Mouse (Mus musculus) spleen, adult 2 months (tissue): ENCODE measurements around the gene Actr3. TPM values are rescaled to one million over a fixed set of nuclear protein-coding genes. Genes with fewer than 3 reads are reported as not detected.

Experiments used
- DNase-seq, 2 experiments: peaks; one replicate each; pipeline versions ENCODE4 v3.0.0 to v3.0.0-alpha.2; 2012 to 2021; ENCODE audit warnings: low spot score in 2 of 2, low read depth in 1 of 2
- H3K27ac ChIP-seq: fragments of 200-500 bp; 2 replicates; pipeline ENCODE4 v1.5.1; 2012; ENCODE audit warnings: low read length, inconsistent platforms; ENCODE audit not compliant: insufficient read depth
- H3K27me3 ChIP-seq: fragments of 200-500 bp; 2 replicates; pipeline ENCODE4 v1.6.1; 2012; ENCODE audit warnings: mild to moderate bottlenecking, moderate library complexity, low read length, inconsistent platforms; ENCODE audit not compliant: control insufficient read depth, insufficient read depth
- H3K36me3 ChIP-seq: fragments of 200-500 bp; 2 replicates; pipeline ENCODE4 v1.6.1; 2012; ENCODE audit warnings: mild to moderate bottlenecking, low read length, inconsistent platforms; ENCODE audit not compliant: control insufficient read depth, insufficient read depth
- H3K4me1 ChIP-seq: fragments of 200-500 bp; 2 replicates; pipeline ENCODE4 v1.6.1; 2011; ENCODE audit warnings: inconsistent platforms; ENCODE audit not compliant: control insufficient read depth, insufficient read depth, insufficient read length
- H3K4me3 ChIP-seq: fragments of 200-500 bp; 2 replicates; pipeline ENCODE4 v1.5.1; 2011; ENCODE audit warnings: mild to moderate bottlenecking, inconsistent platforms; ENCODE audit not compliant: insufficient read depth, insufficient read length; ENCODE audit errors: extremely low read depth
- CTCF ChIP-seq: fragments of 200-500 bp; IDR thresholded peaks from 2 replicates; pipeline ENCODE4 v1.5.1; 2011; ENCODE audit warnings: mild to moderate bottlenecking, inconsistent platforms; ENCODE audit not compliant: insufficient read depth, insufficient read length, insufficient replicate concordance; ENCODE audit errors: extremely low read depth
- POLR2A ChIP-seq: fragments of 200-500 bp; IDR thresholded peaks from 2 replicates; pipeline ENCODE4 v1.6.1; 2011; ENCODE audit warnings: low read depth, low read length, inconsistent platforms
- WGBS: fragments of 180-500 bp; shearing (Covaris S2); methylation state at CpG from one replicate; pipeline ENCODE4 v1.1.7; 2018; 5-methylcytosine and 5-hydroxymethylcytosine counted together
- polyA plus RNA-seq: library from polyadenylated mRNA; depleted of rRNA; stranded (reverse); fragments of >200 nt; gene quantifications from 2 replicates; pipeline ENCODE4 v1.2.3, GENCODE M21; 2012; rRNA removed

Actr3 gene
- polyA plus RNA-seq, 1 experiment, result 89.6 TPM

- no peak for DNase-seq
- H3K4me3 ChIP-seq, result no peak overlapping the region
- H3K27ac ChIP-seq, result no peak overlapping the region
- no peaks in the 10 kb centered on the region for H3K27me3 ChIP-seq
- H3K4me1 ChIP-seq, result no peaks in the 10 kb centered on the region
- no peak for TF ChIP-seq POLR2A
- no peak for TF ChIP-seq CTCF
- WGBS, result 89% methylated on average over 4 of the region's 4 CpGs
- no peaks in the 10 kb centered on the region for H3K36me3 ChIP-seq
These were observed 84.0 kb downstream of the Actr3 start for GRCm38 (mm10) chr1:125351416-125352037.

DNA sequence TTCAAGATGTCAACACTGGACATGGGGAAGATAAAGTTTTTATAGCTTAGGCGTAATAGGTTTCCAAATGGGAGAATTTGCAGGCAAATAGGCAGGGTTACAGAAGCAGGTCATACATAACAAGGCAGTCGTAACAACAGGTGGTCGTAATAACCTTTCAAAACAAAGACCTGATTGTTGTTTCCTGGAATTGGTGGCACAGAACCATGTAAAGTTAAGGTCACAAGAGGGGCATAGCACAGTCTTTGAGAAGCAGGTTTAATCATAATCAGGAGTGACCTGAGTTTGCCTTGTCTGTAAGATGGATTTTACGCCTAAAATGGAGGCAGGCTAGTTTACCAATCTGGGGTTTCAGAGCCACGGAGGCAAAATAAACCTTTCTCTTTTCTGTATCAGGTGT is 84.7 kb downstream of the Actr3 start:
- 92% methylated on average over 5 of the region's 5 CpGs for WGBS
- H3K4me1 ChIP-seq, result no peaks in the 10 kb centered on the region
- no peak for DNase-seq
- no peaks in the 10 kb centered on the region for H3K36me3 ChIP-seq
- H3K4me3 ChIP-seq, result no peak overlapping the region
- no peaks in the 10 kb centered on the region for H3K27me3 ChIP-seq
- TF ChIP-seq CTCF, result no peak
- H3K27ac ChIP-seq, result no peak overlapping the region

DNA sequence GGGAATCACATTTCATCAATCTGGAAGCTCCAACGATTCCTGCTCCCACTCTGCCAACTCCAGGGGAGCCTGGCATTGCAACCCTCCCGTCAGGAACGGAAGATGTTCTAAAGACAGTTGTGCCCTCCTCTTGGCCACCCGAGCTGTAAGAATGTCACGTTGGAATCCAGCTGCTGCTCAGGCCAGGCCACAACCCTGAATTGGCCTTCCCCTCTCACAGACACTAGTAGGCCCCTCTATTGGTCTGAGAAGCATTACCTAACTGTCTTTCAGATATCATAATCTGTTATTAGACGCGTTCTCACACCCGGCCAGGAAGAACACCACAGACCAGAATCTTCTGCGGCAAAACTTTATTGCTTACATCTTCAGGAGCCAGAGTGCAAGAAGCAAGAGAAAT is 89.7 kb downstream of the Actr3 start:
- Histone ChIP-seq H3K27me3 (no peaks in the 10 kb centered on the region), H3K4me3 (no peak overlapping the region), H3K27ac (no peak overlapping the region), H3K36me3 (no peaks in the 10 kb centered on the region), H3K4me1 (no peaks in the 10 kb centered on the region)
- 91% methylated on average over 9 of the region's 9 CpGs for WGBS
- no peak for DNase-seq
- no peak for TF ChIP-seq CTCF
- TF ChIP-seq POLR2A, result no peak

DNA sequence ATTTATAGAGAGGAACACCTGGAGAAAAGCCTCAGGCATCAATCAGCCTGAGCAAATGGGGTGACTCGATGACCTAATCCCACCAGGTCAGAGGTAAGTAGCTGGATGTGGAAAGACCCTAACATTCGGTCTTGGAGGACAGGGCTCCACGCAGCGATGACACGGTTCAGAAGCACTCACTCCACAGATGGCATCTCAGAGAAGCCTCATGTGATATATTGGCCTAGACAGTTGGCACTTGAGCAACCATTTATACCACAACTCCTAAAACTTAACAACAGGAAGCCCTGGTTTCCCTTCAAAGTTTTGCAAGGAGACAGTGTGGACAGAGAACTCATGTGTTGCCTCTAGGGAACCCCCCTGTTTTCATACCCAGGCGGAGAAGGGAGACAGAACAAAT is 90.1 kb downstream of the Actr3 start:
- Histone ChIP-seq H3K36me3 (no peaks in the 10 kb centered on the region), H3K27me3 (no peaks in the 10 kb centered on the region), H3K4me1 (no peaks in the 10 kb centered on the region), H3K27ac (no peak overlapping the region), H3K4me3 (no peak overlapping the region)
- TF ChIP-seq POLR2A (no peak), CTCF (no peak)
- DNase-seq, result no peak
- WGBS, result 87% methylated on average over 6 of the region's 6 CpGs

GRCm38 (mm10) chr1:125343105-125343504 is 92.4 kb downstream of the Actr3 start:
- DNase-seq, result no peak

More at GRCm38 (mm10) chr1:125343105-125343504, 92.4 kb downstream of the Actr3 start:
- 75% methylated on average over 2 of the region's 2 CpGs for WGBS
- Histone ChIP-seq H3K36me3 (no peaks in the 10 kb centered on the region), H3K4me3 (no peak overlapping the region), H3K4me1 (no peaks in the 10 kb centered on the region), H3K27me3 (no peaks in the 10 kb centered on the region), H3K27ac (no peak overlapping the region)
- no peak for TF ChIP-seq POLR2A
- no peak for TF ChIP-seq CTCF

Other genes starting within 250 kb of the Actr3 start
- 3.5 and 3.8 TPM in 2 replicates for gene Slc35f5, start 124.9 kb upstream of the Actr3 start, polyA plus RNA-seq
- gene Gpr39, start 241.3 kb upstream of the Actr3 start, polyA plus RNA-seq, result 0.25 and 0.29 TPM in 2 replicates